Mouse (Mus musculus): ENCODE measurements around the gene Bri3.

Gene Bri3

DNA sequence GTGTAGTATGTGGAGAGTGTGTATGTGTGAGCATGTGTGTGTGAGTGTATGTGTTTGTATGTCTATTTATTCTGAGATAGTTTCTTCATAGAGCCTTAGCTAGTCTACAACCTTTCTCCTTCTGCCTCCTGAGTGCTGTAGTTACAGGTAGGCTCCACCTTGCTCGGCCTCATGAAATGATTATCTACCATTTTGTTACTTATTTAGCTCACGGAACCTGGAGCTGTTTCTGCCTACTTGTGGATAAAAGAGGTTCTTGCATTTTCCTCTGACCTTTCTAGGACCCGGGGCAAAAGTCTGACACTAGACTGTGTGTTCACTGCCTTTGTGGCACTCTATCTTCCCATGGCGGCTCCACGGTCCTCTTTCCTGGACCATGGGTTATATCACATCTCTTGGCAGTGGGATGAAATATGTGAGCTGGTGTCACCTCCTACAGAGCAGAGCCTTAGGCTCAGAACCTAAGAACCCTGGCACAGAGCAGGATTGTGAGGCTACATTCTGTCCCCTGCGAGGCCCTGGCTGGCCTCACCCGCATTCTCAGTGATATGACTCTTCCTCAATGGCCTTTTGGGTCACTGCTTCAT, at the start of gene Bri3:
Gene Bri3 (plus strand): TSS at position 537 of the 587 bp plus-strand sequence.
- no peak for DNase-seq (ENCODE audit: low spot score in 2 of 2)

DNA sequence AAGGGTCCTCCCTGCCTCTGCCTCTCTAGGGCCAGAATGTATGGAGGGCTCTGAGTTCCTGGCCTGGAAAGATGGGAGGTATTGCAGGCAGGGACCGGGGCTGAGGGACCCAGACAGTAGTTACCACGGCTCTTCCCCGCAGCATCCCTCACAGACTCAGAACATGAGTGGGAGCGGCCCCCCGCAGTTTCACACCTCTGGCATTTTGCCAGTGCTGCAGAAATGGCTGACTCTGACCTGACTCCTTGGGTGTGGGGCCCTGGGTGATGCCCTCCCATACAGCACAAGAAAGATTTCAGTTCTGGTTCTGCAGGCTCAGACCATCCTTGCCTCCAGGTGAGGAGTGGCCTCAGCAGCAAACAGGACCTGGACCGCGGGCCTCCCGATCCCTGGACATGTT, 48.7 kb upstream of the Bri3 start:
- no peak for DNase-seq (ENCODE audit: low spot score in 2 of 2)

DNA sequence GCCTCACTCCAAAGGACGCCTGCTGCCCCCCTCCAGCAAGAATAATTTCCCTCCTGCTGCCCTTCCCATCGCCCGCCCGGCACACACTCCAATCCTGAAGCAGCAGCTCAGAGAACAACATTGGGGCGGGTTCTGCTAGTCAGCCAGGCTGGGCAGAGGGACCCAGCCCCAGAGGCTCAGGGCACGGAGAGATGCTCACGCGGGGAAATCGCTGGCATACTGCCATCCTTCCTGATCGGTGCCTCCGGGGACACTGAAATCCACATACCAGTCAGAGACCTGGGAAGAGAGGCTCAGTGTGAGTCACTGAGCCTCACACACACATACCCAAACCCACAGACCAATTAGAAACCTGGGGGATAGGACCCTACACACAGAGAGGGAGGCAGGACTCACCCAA, 43.6 kb upstream of the Bri3 start:
- DNase-seq (ENCODE audit: low spot score in 2 of 2) = no peak

DNA sequence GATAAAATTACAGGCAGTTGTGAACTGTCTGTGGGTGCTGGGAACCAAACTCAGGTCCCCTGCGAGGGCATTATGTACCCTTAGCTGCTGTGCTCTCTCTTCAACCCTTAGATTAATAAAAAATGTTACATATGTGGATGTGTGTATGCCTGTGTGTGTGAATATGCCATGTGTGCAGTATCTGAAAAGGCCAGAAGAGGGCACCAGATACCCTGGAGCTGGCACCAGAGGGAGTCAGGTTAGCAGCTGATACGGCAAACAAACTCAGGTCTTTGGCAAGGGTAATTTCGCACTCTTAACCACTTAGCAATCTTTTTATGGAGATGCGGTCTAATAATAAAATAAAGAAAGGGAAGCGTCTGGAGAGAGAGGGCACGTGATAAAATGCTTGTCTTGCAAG, 41.8 kb upstream of the Bri3 start:
- DNase-seq (ENCODE audit: low spot score in 2 of 2) = no peak

DNA sequence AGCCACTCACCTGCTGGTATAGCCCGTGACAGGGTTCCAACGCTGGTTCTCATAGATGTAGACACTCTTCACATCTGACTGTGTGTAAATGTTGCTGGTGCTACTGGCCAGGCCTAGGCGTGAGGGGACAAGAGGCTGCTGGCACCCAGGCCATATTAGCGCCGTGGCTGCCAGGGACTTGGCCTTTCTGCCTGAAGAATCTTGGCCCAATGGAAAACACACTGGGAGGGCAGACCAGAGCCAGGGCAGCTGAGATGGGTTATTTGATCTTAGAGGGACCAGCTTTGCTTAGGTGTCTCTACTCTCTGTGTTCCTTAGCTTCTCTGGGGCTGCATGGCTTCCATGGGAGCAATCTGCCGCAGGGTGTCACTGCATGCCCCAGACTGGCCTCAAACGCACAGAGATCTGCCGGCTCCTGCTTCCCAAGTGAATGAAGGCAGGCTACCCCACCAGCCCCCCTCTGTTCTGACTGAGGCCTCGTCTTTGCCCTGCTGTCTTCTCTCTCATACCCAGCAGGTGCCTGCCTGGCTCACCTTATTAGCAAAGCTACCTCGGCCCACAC, 40.8 kb upstream of the Bri3 start:
- no peak for DNase-seq (ENCODE audit: low spot score in 2 of 2)

DNA sequence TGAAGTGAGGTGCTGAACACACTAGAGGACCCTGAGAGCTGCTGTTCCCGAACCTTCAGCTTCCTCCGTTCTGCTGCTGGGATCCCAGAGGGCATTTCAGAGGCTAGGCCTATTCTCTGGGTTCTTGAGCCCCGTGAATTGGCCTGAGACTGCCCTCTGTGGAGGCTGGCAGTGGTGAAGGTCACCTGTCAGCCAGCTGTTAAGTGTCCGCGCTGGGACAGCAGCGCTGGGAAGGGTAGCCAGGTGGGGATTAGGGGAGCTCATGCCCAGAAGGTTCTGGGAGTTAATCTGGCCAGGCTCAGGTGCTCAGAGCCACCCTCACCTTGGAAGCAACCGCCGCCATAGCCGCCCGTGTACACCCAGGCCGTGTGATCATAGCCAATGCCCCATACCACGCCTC, 39.9 kb upstream of the Bri3 start:
- DNase-seq (ENCODE audit: low spot score in 2 of 2) = no peak

DNA sequence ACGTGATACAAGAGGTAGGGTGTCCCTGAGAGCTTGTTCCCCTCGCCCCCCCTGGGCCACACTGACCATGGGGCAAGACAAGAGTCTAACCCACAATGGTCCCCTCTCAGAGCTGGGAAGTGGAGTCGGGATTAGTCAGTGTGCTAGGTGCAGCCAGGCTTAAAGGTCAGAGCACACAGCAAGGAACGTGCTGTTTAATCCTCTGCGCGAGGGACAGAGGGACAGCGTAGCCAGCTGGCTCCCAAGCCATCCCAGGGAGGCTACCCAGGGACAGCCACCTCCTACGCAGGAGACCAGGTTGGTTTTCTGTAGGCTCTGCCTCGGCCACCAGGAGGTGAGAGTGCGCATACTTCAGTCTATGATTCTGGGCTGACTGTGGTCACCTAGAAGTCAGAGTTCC, 39.3 kb upstream of the Bri3 start:
- no peak for DNase-seq (ENCODE audit: low spot score in 2 of 2)

DNA sequence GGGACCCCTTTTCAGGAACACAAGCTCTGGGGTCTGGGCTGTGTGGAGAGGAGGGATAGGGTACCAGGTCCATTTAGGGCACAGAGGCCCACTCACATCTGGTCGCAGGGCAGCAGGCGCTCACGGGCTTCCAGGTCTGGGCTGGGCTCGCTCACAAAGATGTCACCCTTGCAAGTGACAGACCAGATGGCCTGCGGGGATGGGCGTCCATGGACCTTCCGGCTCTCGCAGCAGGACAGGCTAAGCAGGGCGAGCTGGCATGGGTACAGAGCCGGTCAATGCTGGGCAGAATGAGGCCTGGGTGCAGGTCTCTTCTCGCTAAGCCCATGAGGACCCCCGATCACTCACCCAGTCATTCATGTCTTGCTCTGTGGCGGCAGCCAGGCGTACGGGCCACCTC, 38.2 kb upstream of the Bri3 start:
- DNase-seq (ENCODE audit: low spot score in 2 of 2) = no peak

DNA sequence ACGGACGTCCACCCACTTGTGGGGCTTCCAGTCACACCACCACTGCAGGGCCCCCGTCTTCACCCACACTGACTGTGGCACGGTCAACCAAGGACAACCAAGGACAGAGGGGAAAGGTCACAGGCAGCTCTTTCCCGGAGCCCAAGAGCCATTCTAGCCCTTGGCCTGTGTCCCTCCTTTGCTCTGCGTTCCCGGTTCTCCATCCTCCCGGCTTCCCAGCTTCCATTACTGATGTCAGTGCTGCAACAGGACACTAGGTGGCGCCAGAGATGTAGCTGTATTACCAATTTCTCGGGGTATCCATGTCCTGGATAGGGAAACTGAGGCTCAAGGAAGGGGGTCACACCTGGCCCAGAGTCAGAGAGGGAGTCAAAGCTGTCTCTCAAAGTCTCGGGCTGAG, 36.8 kb upstream of the Bri3 start:
- DNase-seq (ENCODE audit: low spot score in 2 of 2) = peak in 1 of 2 experiments; percentile 38

DNA sequence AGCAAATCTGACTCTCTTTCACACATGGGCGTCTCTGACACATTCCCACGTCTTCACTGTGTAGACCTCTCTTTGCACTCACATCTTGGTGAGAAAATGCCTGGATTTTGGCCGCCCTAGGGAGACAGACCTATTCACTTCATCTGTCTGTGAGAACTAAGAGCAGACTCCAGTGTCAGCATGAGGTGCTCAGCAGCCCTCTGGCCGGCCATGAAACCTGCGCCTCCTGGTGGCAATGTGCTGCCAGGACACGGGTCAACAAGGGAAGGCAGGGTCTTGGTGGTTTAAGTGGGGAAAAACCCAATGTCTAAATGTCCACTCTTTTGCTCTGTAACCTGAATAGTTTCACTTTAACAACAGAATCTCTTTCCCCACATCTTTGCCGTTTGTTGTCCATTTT, 29.8 kb upstream of the Bri3 start:
- DNase-seq (ENCODE audit: low spot score in 2 of 2) = peak in 1 of 2 experiments; percentile 50

DNA sequence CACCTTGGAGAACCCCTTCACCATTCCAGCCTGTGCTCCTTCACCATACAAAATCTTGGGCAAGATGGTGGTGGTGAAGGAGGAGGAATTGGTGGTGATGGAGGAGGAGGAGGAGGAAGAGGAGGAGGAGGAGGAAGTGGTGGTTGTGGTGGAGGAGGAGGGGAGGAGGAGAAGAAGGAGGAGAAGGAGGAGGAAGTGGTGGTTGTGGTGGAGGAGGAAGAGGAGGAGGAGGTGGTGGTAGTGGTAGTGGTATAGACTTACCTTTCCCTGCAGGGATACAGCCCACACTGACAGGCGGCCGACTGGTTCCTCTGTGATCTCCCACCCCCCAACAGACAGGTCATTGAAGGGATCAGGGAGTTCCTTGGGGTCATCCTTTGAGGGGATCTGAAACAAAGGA, 28.2 kb upstream of the Bri3 start:
- DNase-seq (ENCODE audit: low spot score in 2 of 2) = no peak

DNA sequence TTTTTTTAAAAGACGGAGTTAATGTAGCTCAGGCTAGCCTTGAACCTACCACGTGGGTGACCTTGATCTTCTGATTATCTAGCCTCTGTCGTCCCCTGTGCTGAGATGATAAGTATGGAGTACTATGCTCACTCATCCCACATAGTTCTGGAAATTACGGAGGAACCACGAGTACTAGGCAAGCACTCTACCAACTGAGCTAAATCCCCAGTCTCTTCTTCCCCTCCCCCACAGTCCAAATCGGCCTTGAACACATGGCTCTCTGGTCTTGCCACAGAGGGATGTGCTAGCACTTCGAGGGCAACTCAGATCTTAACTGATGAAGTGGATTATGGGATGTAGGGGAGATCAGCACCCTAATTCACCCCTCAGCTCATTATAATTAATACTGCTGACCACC, 26.2 kb upstream of the Bri3 start:
- DNase-seq (ENCODE audit: low spot score in 2 of 2) = no peak

DNA sequence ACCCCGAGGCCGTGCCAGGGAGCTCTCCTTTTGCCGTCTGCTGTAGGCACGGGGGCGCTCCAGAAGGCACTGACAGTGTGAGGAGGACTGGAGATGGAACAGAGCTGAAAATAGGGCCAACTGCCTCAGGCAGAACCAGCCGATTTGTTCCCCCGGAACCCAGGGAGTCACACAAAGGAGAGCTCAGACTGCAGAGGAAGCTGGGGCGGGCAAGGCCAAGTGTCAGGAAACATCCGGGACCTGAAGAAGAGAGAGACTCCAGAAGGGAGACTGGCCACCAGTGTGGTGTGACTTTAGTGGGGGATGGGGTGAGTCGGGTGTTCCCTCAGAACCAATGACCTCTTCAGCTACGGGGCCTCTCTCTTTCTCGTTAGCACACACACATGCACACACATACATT, 24.9 kb upstream of the Bri3 start:
- DNase-seq (ENCODE audit: low spot score in 2 of 2) = no peak

DNA sequence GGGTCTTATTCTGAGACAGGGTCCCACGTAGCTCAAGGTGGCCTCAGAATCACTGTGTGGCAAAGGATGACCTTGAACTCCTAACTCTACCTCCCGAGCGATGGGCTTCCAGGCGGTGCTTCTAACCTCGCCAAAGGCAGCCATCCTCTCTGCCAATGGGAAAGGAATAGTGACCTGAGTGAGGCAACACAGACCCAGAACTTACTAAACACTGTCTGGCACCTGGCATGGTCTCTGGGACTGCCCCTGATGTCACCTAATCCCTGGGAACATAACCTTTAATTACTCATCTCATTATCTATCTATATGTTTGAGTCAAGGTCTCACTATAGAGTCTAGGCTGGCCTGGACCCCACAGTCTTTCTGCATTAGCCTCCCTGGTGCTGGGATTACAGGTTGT, 24.3 kb upstream of the Bri3 start:
- no peak for DNase-seq (ENCODE audit: low spot score in 2 of 2)

DNA sequence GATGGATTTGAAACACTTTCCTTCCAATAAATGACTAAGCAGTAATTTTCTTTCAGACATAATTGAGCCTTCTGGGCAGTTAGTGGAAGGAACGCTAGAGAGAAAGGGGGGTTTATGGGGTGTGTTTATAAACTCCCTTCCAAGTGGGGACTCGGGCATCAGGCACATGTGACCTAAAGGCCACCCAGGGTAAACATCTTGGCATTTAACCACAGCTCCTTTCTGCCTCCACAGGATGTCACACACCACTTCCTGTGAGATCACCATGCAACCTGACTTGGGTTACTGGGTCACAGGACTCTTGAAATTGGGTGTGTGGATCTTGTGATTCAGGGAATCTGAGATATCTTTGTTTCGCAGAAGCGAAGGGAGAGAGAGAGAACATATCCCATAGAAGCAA, 22.9 kb upstream of the Bri3 start:
- no peak for DNase-seq (ENCODE audit: low spot score in 2 of 2)

DNA sequence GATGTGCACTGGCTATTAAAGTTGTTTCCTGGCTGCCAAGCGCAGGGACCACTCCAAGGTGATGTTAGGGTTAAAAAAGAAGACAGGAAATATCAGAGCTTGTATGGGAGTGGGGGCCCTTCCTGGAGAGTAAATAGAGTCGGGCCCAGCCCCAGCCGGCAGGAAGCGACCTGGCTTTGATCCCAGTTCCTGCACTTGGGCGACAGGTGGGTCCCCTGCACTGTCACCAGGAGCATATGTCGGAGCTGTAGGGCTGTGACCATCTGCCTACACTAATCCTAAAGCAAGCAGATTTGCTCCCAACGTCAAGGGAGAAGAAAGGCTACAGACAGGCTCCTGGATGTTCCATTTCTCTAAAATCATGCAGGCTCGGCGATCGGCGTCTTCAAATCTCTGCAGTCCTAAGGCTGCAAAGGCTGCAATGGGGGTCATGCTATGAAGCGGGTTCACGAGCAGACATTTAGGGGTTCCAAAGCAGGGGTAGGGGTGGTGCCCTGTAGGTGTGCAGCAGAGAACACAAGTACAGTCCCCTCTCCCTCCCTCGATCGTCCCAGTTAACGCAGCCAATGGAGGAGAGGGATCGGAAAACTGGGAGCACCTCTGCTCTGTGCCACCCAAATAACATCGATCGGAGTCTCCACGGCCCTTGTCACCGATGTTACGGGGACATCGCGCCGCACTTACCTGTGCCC, 21.3 kb upstream of the Bri3 start:
- peak in 1 of 2 experiments; percentile 78 for DNase-seq (ENCODE audit: low spot score in 2 of 2)

DNA sequence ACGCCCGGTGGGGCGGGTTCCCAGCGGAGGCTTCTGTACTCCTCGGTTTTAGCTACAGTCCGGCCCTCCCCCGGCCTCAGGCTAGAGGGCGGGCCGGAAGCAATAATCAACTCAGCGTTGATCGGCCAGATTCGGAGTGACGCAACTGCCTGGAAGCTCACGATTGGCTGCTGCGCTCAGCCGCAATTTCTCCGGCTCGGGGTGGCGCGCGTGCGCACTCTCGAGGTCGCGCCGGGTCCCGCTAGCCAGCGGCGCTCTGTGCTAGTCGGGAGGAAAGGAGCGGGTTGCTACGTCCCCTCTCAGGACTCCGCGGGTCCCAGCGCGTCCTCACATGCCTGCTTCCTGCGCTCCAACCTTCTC, 20.8 kb upstream of the Bri3 start, which contains the start of gene Tecpr1:
Gene Tecpr1 (minus strand): TSS at position 113 of the 360 bp plus-strand sequence.
- peak in 1 of 2 experiments; percentile 92 for DNase-seq (ENCODE audit: low spot score in 2 of 2)

DNA sequence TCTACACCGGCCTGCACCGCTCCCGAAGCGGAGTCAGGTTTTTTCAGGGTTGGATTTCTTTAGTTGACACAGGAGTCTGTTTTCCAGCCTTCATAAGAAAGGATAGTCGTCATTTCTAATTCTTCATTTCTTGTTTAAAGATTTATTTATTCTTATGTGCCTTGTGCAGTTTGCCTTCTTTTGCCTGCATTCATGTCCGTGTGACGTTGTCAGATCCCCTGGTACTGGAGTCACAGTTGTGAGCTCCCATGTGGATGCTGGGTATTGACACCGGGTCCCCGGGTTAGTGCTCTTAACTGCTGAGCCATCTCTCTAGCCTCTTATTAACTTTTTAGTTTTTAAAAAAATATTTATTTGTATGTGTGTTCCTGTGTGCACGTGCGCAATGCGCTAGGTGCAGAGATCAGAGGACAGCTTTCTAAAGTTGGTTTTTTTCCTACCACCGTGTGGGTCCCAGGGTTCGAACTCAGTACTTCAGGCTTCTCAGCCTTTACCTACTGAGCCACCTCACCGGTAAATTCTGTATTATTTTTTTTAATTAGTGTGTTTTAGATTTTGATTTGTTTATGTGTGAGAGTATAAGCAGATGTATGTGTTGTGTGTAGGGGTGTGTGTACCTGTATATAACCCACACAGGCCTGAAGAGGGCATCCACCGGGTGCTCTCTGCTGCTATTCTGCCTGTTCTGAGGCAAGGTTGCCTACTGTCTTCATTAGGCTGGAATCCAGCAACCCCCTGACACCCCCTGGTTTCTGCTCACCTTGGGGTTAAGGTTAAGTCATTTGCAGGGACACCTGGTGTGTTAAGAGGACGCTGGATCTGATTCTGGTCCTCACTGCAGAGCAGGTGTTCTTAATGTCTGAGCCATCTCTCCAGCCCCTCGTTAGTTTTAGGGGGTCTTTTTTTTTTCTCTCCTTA, 20.1 kb upstream of the Bri3 start:
- DNase-seq (ENCODE audit: low spot score in 2 of 2) = no peak

DNA sequence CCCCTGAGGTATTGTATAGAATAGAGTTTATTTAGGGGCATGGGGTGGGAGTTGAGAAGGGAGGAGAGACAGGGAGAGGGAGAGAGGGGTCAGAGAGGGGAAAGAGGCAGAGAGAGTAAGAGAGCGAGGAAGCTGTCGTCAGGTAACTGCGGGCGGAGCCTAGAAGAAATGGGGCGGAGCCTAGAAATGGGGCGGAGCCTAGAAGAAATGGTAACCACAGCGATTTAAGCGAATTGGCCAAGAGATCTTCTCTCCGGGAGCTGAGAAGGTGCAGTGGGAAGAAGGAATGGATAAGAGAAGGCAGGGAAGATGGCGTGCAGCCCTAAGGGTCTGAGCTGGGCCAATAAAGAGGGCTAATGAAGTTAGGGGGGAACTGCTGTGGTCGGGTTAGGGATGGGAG, 18.0 kb upstream of the Bri3 start:
- DNase-seq (ENCODE audit: low spot score in 2 of 2) = no peak

DNA sequence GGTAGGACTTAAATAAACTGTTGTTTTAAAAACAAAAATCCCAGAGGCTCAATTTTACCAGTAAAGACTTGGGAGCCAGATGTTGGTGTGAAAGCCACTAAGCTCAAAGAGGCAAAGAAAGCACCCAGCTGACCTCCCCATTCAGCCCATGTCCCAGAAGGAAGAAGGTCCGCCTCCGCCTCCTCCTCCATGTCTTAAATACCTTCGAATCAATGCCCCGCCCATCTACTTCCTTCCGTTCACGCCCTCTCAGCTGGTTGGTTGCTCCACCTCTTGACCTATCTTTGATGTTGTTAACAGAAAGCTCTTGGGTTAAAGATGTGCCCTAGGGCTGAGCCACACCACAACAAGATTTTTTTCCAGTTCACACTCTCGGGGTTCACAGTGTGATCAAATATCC, 14.0 kb upstream of the Bri3 start:
- DNase-seq (ENCODE audit: low spot score in 2 of 2) = no peak

DNA sequence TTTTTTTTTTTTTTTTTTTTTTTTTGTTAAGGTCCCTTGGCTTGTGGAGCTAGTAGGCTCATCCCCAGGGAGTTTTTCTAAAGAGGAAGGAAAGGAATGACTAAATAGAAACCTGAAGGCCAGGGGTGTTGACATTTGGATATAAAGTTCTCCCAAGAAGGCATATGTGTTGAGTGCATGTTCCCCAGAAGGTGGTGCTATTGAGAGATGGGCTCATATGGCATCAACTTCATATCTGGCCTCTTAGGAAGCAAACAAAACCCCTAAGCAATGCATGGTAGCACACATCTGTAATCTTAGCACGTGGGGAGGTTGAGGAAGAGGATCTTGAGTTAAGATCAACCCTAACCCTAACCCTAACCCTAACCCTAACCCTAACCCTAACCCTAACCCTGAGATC, 12.8 kb upstream of the Bri3 start:
- no peak for DNase-seq (ENCODE audit: low spot score in 2 of 2)

DNA sequence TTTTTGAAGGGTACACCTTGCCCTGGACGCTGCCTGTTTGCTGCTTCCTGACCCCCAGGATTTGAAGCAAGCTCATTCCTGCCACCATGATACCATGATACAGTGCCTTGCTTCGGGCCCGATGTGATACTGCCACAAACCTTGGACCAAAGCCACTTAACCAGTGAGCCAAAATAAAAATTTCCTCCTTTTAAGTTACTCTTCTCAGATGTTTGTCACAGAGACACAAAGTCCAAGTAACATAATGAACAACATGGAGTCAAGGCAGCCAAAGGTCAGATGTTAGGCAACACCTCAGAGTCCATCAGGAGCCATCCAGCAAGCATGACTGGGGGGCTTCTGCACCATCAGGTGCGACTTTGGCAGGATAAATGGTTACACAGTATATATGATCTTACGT, 11.7 kb upstream of the Bri3 start:
- DNase-seq (ENCODE audit: low spot score in 2 of 2) = no peak

DNA sequence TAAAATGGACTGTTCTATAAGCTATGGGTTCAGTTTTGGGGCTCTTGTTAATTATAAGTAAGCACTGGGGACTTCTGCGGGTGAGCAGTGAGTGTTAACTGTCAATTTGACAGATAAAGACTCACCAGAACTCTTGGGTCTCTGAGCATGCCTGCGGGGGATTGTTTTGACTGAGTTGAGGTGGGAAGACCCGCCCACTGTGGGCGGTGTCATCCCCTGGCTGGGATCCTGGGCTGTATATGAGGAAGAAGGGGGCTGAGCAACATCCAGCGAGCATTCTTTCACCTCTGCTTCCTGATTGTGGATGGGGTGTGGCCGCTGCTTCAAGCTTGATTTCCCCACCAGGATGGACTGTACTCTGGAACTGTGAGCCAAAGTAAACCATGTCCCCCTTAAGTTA, 10.0 kb upstream of the Bri3 start:
- no peak for DNase-seq (ENCODE audit: low spot score in 2 of 2)

Measured in urinary bladder, adult 18-20 months (tissue).